Mouse (Mus musculus) heart, adult 2 months (tissue): Measurements from ENCODE around the gene Tspan1. TPM values are rescaled to one million over a fixed set of nuclear protein-coding genes. Genes with fewer than 3 reads are reported as not detected.

Experiments used
- DNase-seq, 2 experiments: peaks; one replicate each; pipeline ENCODE4 v3.0.0; 2021
- H3K27ac ChIP-seq: fragments of 200-600 bp; 2 replicates; pipeline ENCODE4 v1.8.1; 2022
- H3K27me3 ChIP-seq: fragments of 200-500 bp; 2 replicates; pipeline ENCODE4 v1.6.1; 2012; ENCODE audit warnings: mild to moderate bottlenecking, low read length, inconsistent platforms, mixed read lengths; ENCODE audit not compliant: control insufficient read depth, insufficient read depth
- H3K36me3 ChIP-seq: fragments of 200-500 bp; 2 replicates; pipeline ENCODE4 v1.6.1; 2012; ENCODE audit warnings: low read length, inconsistent platforms; ENCODE audit not compliant: control insufficient read depth, insufficient read depth
- H3K4me1 ChIP-seq: fragments of 200-500 bp; 2 replicates; pipeline ENCODE4 v1.6.1; 2011; ENCODE audit warnings: low read length; ENCODE audit not compliant: control insufficient read depth, insufficient read depth
- H3K4me3 ChIP-seq: fragments of 200-600 bp; 2 replicates; pipeline ENCODE4 v1.8.1; 2022
- H3K79me2 ChIP-seq: fragments of 200-500 bp; replicated peaks from 2 replicates; pipeline ENCODE4 v1.6.1; 2012; ENCODE audit warnings: mild to moderate bottlenecking, inconsistent platforms, low read length, moderate library complexity, mixed read lengths; ENCODE audit not compliant: control insufficient read depth, insufficient read depth
- H3K9ac ChIP-seq: fragments of 200-500 bp; 2 replicates; pipeline ENCODE4 v1.6.1; 2012; ENCODE audit warnings: low read depth, mild to moderate bottlenecking, control low read depth, inconsistent platforms, low read length, mixed read lengths
- CTCF ChIP-seq: fragments of 200-600 bp; IDR thresholded peaks from 2 replicates; pipeline ENCODE4 v1.8.1; 2022; ENCODE audit warnings: antibody characterized with exemption, mild to moderate bottlenecking, moderate library complexity
- EP300 ChIP-seq: fragments of 200-500 bp; IDR thresholded peaks from 2 replicates; pipeline ENCODE4 v1.6.1; 2011; ENCODE audit warnings: low read depth, low read length, control low read depth; ENCODE audit not compliant: insufficient read depth
- POLR2A ChIP-seq: fragments of 200-500 bp; IDR thresholded peaks from 2 replicates; pipeline ENCODE4 v1.6.1; 2011; ENCODE audit warnings: mild to moderate bottlenecking, low read depth, low read length, control low read depth; ENCODE audit not compliant: insufficient read depth
- WGBS: fragments of 180-500 bp; shearing (Covaris S2); methylation state at CpG from one replicate; pipeline ENCODE4 v1.1.7; 2018; 5-methylcytosine and 5-hydroxymethylcytosine counted together
- intact Hi-C: fragments of 180-260 bp; cut with DNase I; formaldehyde crosslinking; loops from one replicate; pipeline ENCODE4 v1.15.1; 2025
- polyA plus RNA-seq: library from polyadenylated mRNA; depleted of rRNA; stranded (reverse); fragments of >200 nt; gene quantifications from 2 replicates; pipeline ENCODE4 v1.2.3, GENCODE M21; 2012
- total RNA-seq, 2 experiments: library from RNA; stranded (reverse); gene quantifications; 2 replicates each; pipeline ENCODE4 v1.2.3; 2021

Tspan1 gene
- total and polyA plus RNA-seq, 3 experiments: 4.9 TPM; not detected in 2

DNA sequence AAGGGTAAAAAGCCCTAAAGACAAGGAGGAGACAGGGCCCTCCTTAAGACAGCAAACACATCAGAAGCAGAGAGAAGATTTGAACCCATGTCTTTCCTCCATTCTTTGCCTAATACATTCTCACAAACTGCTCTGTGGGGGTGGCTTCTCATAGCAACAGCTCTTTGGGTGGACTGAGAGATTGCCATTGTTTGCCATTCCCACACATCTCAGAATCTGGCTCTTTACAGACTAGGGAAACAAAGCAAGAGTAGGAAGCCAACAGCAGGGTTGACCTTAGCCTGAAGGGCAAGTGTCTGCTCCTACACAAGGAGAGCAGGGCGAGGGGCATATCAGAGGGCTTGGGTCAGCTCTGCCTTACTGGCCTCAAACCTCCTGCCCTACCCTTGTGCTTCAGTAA, 25.7 kb downstream of the Tspan1 start:
- Histone ChIP-seq H3K36me3 (no peaks in the 10 kb centered on the region), H3K27ac (no peak overlapping the region), H3K4me1 (peaks cover 5% of the 10 kb centered on the region), H3K9ac (no peak overlapping the region), H3K27me3 (no peaks in the 10 kb centered on the region), H3K79me2 (no peaks in the 10 kb centered on the region), H3K4me3 (no peak overlapping the region)
- no peak for TF ChIP-seq EP300
- TF ChIP-seq CTCF: no peak
- TF ChIP-seq POLR2A: no peak
- 81% methylated on average over 1 of the region's 1 CpGs for WGBS
- intact Hi-C loops: no loop called here
- no peak for DNase-seq

DNA sequence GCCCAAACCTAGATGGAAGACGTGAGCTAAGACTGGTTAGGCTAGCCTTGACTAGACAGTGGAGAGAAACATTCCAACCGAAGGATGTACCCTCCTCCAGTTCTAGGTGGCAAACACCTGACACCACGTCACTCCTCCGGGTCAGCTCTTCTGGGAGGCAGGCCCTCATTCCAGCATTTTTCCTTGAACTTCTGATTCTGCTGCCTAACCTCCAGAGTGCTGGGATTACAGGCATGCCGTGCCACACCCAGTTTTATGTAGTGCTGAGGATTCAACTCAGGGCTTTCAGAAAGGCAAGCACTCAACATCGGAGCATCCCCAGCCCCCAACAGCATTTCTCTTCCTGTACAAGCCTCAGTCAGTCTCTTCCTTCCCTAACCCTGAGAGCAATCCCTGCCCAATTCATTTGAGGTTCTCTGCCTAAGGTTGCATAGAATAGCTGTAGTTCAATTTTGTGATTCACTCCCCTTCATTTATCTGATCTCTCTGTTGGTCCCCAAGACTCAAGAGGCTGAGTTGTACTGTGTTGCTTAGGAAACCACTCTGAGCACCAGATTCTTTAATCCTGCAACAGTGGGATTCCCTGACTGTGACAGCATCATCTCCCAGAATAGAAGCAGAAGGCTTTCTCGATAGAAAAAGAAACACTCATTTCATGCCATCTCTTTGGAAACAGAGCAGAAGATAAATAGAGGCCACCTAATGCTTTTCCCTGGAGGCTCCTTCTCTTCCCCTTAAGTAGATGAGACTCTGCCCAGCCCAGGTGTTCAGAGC, 26.4 kb downstream of the Tspan1 start:
- H3K36me3 ChIP-seq: no peaks in the 10 kb centered on the region
- no peak overlapping the region for H3K4me3 ChIP-seq
- no peak for DNase-seq
- no peak overlapping the region for H3K9ac ChIP-seq
- no peak for TF ChIP-seq POLR2A
- H3K27ac ChIP-seq: no peak overlapping the region
- H3K4me1 ChIP-seq: peaks cover 5% of the 10 kb centered on the region
- WGBS: 73% methylated on average over 7 of the region's 7 CpGs
- no peaks in the 10 kb centered on the region for H3K27me3 ChIP-seq
- no peaks in the 10 kb centered on the region for H3K79me2 ChIP-seq
- intact Hi-C loops: no loop called here

- no peaks in the 10 kb centered on the region for H3K79me2 ChIP-seq
- intact Hi-C loops: no loop called here
- WGBS: 55% methylated on average over 13 of the region's 13 CpGs
- no peak overlapping the region for H3K9ac ChIP-seq
- no peak for DNase-seq
- no peaks in the 10 kb centered on the region for H3K27me3 ChIP-seq
- H3K27ac ChIP-seq: no peak overlapping the region
- H3K4me3 ChIP-seq: no peak overlapping the region
- TF ChIP-seq POLR2A (no peak), EP300 (no peak), CTCF (no peak)
- no peaks in the 10 kb centered on the region for H3K4me1 ChIP-seq
- H3K36me3 ChIP-seq: no peaks in the 10 kb centered on the region
These were observed 29.9 kb downstream of the Tspan1 start for GRCm38 (mm10) chr4:116137421-116137996.

- Histone ChIP-seq H3K36me3 (no peaks in the 10 kb centered on the region), H3K27me3 (no peaks in the 10 kb centered on the region), H3K4me1 (no peaks in the 10 kb centered on the region), H3K27ac (no peak overlapping the region), H3K79me2 (no peaks in the 10 kb centered on the region), H3K9ac (no peak overlapping the region), H3K4me3 (no peak overlapping the region)
- intact Hi-C loops: no loop called here
- TF ChIP-seq CTCF (peak; percentile 85), EP300 (no peak)
- 28% methylated on average over 2 of the region's 2 CpGs for WGBS
- no peak for DNase-seq
These were observed 32.4 kb downstream of the Tspan1 start for GRCm38 (mm10) chr4:116134990-116135389.

DNA sequence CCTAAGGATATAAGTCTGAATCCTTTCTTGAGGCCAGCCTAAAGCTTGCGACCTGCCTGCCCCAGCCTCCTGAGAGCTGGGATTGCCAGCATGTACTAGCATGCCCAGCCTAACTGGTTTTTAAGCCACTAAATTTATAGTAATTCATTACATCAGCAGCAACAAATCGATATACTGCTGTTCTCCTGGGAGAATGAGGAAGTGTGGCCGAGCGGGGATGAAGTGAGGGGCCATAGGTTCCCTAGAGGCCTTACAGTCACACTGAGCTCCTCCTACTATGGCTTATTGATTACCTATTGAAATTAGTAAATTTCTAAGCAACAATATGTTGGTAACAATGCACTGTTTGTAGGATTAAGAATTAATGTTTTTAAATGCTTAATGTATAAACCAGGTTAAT, 34.3 kb downstream of the Tspan1 start:
- intact Hi-C loops: no loop called here
- Histone ChIP-seq H3K4me1 (no peaks in the 10 kb centered on the region), H3K27me3 (no peaks in the 10 kb centered on the region), H3K27ac (no peak overlapping the region), H3K4me3 (no peak overlapping the region), H3K79me2 (no peaks in the 10 kb centered on the region), H3K36me3 (no peaks in the 10 kb centered on the region), H3K9ac (no peak overlapping the region)
- no peak for DNase-seq
- 79% methylated on average over 4 of the region's 4 CpGs for WGBS
- TF ChIP-seq CTCF: no peak
- no peak for TF ChIP-seq POLR2A
- TF ChIP-seq EP300: no peak

DNA sequence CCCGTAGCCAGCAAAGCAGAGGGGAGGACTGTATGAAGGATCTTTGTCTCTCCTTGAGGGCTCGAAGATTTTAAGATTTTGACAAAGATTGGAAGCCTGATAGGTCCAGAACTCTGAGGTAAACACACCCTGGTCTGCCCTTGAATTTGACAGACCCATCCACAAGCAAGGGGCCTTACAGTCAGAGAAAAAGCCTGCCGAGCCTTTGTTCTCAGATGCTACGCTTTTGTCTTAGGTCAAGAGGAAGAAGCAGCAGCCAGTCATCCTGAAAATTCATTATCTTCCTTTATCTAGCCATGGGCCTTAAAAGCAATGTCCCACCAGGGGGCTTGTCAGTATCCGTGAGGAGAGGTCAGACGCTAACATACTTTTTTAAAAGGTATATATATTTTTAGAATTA, 39.4 kb downstream of the Tspan1 start:
- no peak for TF ChIP-seq EP300
- no peak for TF ChIP-seq CTCF
- no peak for TF ChIP-seq POLR2A
- no peaks in the 10 kb centered on the region for H3K79me2 ChIP-seq
- H3K27ac ChIP-seq: no peak overlapping the region
- H3K9ac ChIP-seq: no peak overlapping the region
- intact Hi-C loops: no loop called here
- 76% methylated on average over 6 of the region's 6 CpGs for WGBS
- no peaks in the 10 kb centered on the region for H3K36me3 ChIP-seq
- peaks cover 1% of the 10 kb centered on the region; the same call in 1 of the 2 replicates for H3K4me1 ChIP-seq
- no peaks in the 10 kb centered on the region for H3K27me3 ChIP-seq
- DNase-seq: no peak
- no peak overlapping the region for H3K4me3 ChIP-seq
